Mouse (Mus musculus) liver, embryonic 18 days (tissue): ENCODE measurements around the gene Rapgef5. TPM values are rescaled to one million over a fixed set of nuclear protein-coding genes. Genes with fewer than 3 reads are reported as not detected.

Experiments
- polyA plus RNA-seq: library from polyadenylated mRNA; depleted of rRNA; stranded (reverse); fragments of >200 nt; gene quantifications from 2 replicates; pipeline ENCODE4 v1.2.3, GENCODE M21; 2012; rRNA removed

Rapgef5 gene
- polyA plus RNA-seq, result 2.8 and 3.2 TPM in 2 replicates

DNA sequence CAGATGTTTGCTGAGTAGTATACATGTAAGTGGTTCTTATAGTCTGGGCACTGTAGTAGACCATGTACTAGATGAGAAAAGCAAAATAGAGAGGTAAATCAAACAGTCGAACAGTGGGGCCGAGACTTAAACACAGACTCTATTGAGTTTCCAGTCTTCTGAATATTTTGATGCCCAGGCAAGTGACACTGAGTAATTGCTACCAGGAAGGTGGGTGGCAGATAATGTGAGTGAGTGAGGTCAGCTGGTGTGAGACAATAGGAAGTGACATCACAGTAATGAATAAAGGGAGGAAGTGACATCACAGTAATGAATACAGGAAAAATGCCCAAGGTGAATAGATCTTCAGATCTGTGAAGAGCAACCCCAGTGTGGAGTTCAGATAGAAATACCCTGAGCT, at the start of gene Rapgef5:
Gene Rapgef5, plus strand, starts transcription at position 301 of the 400 bp plus-strand sequence.

DNA sequence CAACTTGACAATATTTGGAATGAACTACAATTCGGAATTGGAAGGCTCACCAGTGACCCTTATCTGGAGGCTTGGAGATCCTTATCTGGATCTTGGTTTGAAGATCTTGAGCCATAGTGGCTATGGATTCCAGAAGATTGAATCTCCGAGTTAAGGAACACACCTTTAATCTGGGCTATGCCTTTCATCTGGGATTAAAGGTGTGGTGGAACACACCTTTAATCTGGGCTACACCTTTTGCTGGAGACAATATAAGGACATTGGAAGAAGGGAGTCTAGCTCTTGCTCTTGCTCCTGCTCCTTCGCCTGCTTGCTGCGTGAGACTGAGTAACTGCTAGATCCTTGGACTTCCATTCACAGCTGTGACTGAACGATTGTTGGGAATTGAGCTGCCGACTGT, 287.7 kb downstream of the Rapgef5 start, which contains the start of gene Cdca7l:
Gene Cdca7l, plus strand, starts transcription at position 301 of the 400 bp plus-strand sequence.

